Mouse (Mus musculus): ENCODE measurements around the gene Sctr.

The Sctr gene

DNA sequence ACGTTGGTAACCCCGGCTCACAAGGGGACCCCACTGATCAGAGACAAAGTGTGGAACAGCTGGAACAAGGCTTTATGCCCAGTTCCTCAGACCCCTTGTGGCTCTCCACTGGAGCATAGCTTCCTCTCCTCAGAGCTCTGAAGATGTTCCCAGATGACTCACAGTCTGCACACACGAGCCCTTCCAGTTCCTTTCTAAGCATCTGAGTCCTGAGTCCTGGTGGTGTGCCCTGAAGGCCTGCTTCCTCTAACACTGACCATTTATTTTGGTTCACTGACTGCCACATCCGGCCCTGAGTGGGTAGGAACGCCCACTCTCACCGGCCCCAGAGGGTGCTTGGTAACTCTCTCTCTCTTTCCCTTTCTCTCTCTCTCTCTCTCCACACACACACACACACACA, 92.8 kb downstream of the Sctr start:
- peak; percentile 37 to 59 for DNase-seq (ENCODE audit: low read depth in 1 of 2, low spot score in 2 of 2)

DNA sequence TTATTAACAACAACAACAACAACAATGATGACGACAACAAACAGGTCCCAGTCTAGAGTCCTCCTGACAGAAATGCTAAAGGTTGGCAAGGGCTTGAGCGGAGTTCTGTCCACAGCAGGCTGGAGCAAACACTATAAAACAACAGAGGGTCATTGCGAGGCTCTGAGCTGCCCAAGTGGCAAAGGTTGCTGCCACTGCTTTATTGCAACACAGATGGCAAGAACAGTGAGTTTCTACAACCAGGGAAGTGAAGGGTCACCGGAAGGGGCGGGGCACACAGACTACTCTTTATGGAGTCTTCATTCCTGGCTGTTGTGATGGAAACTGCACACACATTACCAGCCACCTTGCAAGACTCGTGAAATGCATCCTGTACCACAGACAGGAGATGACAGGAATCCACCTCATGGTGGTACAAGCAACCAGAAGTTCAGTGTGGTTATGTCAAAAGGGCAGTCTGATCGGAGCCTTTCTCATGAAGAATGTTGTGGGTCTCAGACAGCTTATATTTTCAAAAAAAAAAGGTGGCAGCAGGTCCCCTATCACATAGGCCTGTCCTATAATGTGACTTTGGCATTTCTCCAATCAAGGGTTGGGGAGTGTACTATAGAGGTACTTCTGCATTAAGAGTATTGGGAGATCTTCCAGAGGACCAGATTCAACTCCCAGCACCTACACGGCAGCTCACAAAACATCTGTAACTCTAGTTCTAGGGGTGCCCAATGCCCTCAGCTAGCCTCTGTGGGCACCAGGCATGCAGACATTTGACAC, 93.9 kb downstream of the Sctr start:
- no peak for DNase-seq (ENCODE audit: low read depth in 1 of 2, low spot score in 2 of 2)

DNA sequence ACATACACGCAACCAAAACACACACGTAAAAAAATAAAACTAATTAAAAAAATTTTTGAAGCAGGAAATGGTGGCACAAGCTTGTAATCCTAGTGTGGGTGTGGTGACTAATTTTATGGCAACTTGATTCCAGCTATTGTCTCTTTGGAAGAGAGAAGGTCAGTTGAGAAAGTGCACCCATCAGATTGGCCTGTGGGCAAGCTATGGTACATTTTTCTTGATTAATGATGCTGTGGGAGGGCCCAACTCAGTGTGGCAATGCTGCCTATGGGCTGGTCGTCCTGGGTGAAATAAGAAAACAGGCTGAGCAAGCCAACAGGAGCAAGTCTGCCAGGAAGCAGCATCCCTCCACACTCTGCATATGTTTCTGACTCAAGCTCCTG, 94.5 kb downstream of the Sctr start:
- DNase-seq (ENCODE audit: low read depth in 1 of 2, low spot score in 2 of 2), result no peak

- no peak for DNase-seq (ENCODE audit: low read depth in 1 of 2, low spot score in 2 of 2)
Measured at GRCm38 (mm10) chr1:120105556-120105959, 98.9 kb downstream of the Sctr start.

GRCm38 (mm10) chr1:120109741-120110432, 103.2 kb downstream of the Sctr start:
- DNase-seq (ENCODE audit: low read depth in 1 of 2, low spot score in 2 of 2), result no peak

- DNase-seq (ENCODE audit: low read depth in 1 of 2, low spot score in 2 of 2), result no peak
Measured at GRCm38 (mm10) chr1:120111766-120112165, 105.1 kb downstream of the Sctr start.

DNA sequence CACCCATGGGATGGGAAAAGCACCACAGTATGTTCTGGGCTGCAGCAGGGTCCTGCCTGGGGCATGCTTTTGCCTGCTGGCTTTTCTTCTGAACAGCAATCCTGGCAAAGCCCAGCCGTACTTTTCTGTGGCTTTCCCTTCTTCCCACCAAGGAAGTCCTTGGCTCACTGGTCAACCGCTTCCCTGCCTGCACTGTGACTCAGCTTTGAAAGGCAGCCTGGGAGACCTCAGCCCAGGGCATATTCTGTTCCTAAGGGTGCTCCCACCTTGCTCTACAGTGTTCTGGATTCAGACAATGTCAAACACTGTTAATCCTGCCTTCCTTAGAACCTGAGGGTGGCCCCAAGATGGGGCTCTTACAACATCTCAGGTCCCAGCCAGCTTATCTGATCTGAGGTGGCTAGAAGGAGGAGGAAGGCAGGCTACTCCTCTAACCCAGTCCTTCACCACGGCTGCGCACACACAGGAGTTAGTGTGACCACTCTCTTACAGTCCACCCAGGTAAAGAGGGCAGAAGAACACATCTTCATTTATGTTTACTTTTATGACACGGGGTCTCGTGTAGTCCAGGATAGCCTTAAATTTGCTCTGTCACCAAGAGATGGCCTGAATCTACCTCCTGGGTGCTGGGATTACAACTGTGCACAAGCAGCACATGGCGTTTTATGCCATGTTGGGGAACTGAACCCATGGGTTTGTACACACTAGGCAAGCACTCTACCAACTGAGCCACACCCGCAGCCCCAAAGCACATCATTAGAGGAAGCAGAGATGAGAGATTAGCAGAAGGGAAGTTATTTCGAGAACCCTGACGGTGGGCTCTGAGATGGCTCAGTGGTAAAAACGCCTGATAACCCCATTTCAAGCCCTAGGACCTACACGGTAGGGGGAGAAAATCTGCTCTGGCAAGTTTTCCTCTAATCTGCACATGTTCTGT, 105.8 kb downstream of the Sctr start:
- DNase-seq (ENCODE audit: low read depth in 1 of 2, low spot score in 2 of 2), result no peak
